Mouse (Mus musculus) right cerebral cortex, postnatal 25 days (tissue): ENCODE data around the gene Vmn1r66.
"Not testable (repeated sequence)": the region's sequence is repeated elsewhere in the genome, so short reads cannot be mapped to it uniquely, and the experiment has no call there.

ENCODE experiments used
- DNase-seq: peaks from one replicate; pipeline ENCODE4 v3.0.0; 2022

Gene Vmn1r66

DNA sequence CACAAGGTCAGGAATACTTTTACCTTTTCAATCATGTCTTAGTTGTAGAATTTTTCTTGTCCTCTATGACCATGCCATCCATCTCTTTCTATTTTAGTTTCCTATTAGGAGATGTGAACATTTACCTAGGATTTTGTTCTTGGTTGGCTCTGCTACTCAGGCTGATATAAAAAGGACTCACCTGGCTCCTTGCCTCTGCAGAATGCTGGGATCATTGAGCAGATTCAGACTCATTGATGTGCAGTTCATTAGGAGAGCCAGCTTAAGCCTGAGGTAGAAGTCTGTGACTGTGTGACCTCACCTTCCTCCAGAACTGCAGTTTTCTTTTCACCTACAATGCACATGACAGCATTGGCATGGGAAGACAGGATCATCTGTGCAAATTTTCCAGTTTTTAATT lies at the start of gene Vmn1r66:
Vmn1r66 (minus strand) TSS at position 101 of the 400 bp plus-strand sequence.
- DNase-seq = no peak

DNA sequence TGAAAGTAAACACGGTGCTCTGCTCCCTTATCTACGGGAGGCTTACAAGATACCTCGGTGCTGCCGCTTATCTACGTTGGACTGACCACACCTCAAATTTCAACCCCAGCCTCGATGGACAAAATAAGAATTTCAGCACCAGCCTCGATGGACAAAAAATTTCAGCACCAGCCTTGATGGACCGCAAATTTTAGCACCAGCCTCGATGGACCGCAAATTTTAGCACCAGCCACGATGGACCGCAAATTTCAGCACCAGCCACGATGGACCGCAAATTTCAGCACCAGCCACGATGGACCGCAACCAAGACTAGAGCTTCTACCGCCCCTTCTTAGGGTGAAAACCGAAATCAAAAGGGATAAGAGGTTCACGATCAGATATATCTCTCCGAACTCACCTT lies 47.7 kb upstream of the Vmn1r66 start:
- DNase-seq = not testable (repeated sequence)

GRCm38 (mm10) chr7:10252075-10252474 lies 25.7 kb downstream of the Vmn1r66 start:
- no peak for DNase-seq

DNA sequence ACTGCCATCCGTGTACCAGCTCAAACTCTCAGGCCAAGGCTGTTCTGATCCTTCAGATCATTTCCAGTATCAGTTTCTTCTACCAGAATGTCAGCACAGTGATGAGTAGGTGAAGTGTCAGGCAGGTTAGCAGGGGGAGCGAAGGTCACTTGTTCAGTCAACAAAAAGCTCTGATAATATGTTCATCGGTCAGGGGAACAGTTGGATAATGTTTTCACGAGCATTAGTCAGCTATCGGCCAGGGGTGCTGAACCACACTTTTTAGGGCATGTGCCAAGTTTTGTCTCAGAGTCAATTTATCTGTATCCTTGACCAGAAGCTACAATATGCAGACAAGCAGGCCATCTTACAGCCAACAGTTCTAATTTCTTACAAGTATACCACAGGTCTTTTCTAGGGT lies 28.7 kb downstream of the Vmn1r66 start:
- no peak for DNase-seq
